Mouse (Mus musculus) MN1 (cell line): ENCODE measurements around the gene Slco2a1.

ENCODE experiments used
- DNase-seq: peaks from one replicate; pipeline ENCODE4 v3.0.0-alpha.2; 2016; ENCODE audit warnings: low spot score

The Slco2a1 gene

DNA sequence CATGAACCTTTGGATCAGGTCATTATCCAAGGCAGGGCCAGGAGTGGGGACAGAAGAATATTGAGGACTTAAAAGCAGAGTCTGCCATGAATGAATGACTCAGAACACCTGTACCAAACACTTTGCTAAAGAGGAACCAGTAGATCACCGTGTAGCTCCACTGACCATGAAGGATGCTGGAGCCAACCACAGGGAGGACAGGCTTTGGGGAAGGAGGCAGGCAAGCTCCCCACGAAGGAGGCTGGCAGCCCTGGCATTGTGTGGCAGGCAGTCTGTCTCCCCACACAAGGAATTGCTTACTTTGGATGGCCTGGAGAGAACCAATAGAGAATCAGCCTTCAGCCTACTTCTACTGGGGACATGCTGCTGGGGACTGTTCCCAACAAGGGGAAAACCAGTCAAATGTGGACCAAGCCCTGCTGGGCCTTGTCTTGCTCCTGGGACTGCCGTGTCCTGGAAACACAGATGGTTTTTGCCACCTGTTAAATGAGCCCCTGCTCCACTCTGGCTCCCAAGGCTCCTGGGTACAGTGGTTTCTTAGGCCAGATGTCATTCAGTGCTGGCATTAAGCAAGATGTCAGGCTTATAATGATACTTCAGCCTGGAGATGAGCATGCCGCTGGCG is 130.3 kb downstream of the Slco2a1 start:
- DNase-seq: no peak

DNA sequence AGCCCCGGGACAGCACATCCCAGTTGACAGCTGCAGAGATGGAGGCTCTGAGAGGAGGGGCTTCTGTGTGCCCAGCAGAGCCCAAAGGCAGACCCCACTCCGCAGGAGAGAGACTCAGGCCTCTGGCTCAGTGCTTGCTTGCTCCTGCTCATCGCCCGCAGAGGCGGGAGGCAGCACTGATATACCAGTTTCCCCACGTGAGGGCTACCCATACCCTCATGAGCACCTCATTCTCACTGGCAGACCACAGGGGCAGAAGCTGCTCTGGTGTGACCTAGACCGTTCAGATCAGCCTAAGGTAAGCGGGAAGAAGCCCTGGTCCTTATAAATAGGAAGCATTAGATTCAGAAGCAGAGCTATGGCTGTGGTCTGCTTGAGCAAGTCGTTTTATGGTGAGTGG is 131.3 kb downstream of the Slco2a1 start:
- no peak for DNase-seq

DNA sequence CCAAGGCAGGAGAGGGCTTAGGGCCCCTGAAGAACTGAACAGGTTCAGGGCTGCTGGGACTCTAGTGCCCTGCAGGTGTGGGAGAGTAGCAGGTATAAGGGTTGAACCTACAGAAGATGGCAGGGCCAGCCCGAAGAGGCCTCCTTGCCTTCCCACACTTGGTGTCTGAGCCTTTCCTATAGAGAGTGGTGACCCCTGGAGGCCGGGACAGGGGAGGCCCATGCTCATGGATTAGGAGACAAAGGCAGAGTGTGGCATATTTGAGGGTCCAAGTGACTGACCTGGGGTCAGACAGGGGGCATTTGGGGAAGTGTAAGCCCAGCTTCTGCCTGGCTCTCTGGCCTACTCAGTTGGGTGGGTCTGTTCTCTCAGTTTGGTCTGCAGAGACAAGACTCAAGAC is 131.7 kb downstream of the Slco2a1 start:
- DNase-seq: no peak

DNA sequence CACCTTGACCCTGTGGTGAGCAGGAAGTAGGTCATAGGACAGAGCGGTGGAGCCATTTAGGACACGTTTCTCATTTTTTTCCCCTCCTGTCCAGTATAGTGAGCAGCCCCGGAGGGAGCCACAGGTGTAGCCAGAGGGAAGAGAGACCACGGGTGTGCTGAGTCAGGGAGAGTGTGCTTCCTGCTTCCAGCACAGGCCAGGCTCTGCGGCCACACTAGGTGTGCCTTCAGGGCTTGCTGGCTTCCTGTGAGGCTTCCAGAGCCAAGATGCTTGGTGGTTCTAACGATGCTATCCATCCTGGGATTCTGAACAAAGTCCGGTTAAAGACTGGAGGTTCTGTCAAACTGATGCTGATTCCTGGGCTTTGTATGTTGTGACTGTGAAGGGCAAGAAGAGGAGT is 133.0 kb downstream of the Slco2a1 start:
- DNase-seq: no peak

DNA sequence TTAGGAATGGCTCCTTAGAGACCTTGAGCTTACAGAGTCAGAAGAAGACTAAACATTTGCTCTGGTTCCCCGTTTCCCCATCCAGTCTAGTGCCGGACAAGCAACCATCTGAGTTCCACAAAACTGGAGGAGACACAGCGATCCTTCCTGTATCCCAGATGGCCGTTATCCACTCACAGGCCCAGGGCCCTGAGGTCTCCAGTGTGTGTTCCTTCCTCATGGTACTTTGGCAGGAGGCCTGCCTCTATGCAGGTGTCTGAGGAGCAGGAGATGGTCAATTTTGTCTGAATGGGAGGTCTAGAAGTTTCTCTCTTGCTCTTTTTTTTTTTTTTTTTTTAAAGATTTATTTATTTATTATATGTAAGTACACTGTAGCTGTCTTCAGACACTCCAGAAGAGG is 136.2 kb downstream of the Slco2a1 start:
- DNase-seq: no peak

DNA sequence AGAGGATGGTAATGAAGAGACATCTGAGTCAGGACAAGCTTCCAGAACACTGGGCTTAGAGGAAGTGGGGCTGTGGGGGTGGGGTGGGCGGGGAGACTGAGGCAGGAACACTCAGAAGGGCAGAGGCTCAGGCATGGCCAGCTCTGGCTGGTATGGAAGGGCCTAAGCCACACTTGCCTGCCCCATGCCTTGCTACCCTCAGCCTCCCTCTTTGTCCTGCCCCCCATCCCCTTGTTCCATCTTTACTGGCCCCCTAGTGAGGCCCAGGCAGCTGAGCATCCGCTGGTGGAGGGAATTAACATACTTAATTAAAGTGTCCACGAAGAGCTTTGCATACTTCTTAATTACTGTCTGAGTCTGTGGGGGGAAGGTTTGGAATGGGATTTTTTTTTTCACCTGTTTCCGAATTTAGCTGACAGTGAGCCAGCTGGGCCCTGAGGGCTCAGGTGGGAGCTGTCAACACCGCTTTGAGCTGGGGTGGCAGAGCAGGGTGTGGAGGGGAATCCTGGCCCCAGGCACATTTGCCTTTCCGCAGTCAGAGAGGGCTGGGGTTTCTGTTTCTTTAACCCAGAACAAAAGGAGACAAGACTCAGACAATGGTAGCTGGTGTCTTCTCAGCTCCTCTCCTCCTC is 145.1 kb downstream of the Slco2a1 start:
- DNase-seq: no peak

DNA sequence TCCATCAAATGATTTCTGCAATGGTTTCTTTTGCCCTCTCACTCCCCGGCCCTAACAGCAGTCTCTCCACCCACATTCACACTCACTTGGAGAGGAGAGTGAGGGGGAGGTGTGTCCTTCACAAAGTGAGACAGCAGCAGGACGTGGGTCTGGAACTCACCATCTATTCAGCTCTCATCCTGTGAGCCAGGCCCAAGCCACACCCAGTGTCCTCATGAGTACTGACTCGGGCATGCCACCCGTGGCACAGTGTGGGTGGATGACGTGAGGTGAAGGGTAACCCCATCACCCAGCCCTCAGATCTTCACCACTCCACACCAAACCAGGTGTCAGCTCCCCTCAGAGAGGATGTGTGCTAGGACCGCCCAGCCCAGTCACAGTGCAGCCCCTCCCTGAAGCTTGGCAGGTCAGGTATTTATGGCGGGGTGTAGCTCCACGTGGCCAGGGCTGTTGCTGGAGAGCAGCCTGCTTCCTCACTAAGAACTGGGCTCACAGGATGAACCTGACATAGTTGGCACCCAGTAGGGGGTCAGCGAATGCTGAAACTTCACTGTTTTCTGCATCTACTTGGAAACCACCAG is 146.0 kb downstream of the Slco2a1 start:
- DNase-seq: no peak

DNA sequence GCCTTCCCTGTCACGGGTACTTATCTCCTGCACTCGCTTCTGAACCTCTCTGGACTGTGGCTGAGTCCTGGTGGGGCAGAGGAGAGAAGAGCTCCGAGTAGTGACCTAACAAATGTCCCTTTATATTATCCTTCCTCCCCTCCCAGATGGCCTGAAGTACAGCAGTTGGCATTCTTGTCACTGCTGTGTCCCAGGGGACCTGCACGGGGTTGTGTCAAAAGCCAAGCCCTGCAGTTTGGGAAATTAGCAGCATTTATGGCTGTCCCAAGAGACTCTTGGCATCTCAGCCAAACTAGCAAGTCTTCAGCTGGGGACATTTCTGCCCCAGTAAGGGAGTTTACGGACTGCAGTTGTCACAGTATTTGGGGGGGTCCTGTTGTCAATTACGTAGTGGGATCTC is 151.0 kb downstream of the Slco2a1 start:
- peak; percentile 17 for DNase-seq

DNA sequence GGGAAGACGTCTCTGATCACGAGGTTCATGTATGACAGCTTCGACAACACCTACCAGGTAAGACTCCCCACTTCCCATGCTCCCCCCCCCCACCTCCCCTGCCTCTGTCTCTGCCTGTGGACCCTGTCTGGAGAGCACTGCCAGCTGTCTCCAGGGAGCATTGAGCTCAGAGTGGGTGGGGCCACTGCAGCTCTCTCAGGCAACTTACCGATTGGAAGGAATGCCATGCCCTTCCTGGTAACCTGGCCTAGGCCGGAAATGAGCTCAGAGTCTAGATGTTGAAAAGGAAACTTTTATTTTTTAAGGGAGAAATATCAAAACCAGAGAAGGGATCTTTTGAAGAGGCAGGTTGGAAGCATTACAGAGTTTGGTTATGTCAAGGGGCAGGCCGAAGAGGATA is 151.9 kb downstream of the Slco2a1 start:
- DNase-seq: no peak

DNA sequence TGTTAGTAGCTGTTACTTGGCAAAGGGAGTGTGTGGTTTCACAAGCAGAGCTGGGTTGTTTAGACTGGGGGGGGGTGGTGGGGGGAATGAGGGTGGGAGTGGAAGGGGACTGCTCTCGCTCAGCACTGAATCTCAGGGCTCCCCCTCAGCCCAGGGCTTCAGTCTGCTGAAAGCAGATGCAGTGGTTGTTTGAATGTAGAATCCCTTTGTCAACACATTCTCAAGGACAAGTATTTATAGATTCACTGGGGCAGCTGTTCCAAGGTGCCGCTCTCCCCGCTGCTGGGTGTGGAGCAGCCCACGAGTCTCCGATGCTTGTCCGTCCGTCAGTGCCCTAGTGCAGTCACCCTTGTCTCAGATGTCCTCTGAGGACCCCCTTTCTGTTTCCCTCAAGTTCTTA is 152.8 kb downstream of the Slco2a1 start:
- no peak for DNase-seq

DNA sequence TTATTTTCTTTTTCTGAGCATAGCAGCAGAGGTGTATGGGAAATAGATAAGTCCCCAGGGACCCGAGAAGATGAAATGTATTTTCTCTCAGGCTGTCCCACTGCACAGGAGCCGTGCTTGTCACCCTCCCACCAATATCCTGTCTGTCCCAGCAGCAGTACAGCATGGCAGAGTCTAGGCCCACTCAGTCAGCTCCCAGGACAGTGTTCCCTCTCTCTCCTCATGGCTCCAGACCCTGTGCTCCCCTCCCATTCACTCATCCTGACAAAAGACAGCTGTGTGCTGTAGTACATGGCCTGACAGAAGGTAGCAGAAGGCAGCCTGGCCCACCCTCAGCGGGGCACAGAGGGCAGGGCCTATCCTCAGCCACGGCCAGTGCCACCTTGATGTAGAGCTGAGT is 155.4 kb downstream of the Slco2a1 start:
- DNase-seq: peak; percentile 9

DNA sequence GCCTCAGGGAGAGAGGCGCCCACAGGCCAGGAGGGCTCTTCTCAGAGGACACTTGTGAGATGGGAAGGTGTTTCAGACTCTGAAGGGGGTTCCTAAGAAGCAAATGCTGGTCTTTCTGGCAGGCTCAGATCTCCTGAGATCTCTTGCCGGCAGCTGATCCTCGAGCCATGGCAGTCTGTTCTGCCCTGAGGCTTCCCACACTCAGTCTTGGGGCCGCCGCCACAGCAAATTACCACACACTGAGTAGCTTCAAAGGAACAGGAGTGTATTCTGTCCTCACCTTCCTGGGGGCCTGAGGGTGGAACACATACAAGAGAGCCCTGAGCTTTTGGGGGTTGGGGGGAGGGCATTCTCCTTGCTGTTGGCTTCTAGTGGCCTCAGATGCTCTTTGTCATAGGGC is 156.8 kb downstream of the Slco2a1 start:
- no peak for DNase-seq
